Mouse (Mus musculus) testis, adult 2 months (tissue): ENCODE results near the gene Ogfod1. TPM values are rescaled to one million over a fixed set of nuclear protein-coding genes. Genes with fewer than 3 reads are reported as not detected.

ENCODE experiments used
- H3K27ac ChIP-seq: fragments of 200-500 bp; 2 replicates; pipeline ENCODE4 v1.5.1; 2012; ENCODE audit warnings: low read depth, low read length; ENCODE audit not compliant: control insufficient read depth, insufficient read depth
- H3K27me3 ChIP-seq: fragments of 200-500 bp; 2 replicates; pipeline ENCODE4 v1.6.1; 2012; ENCODE audit warnings: mild to moderate bottlenecking, low read length, moderate library complexity; ENCODE audit not compliant: control insufficient read depth, insufficient read depth
- H3K36me3 ChIP-seq: fragments of 200-500 bp; 2 replicates; pipeline ENCODE4 v1.6.1; 2012; ENCODE audit warnings: mild to moderate bottlenecking, low read length; ENCODE audit not compliant: control insufficient read depth, insufficient read depth
- H3K4me1 ChIP-seq: fragments of 200-500 bp; 2 replicates; pipeline ENCODE4 v1.6.1; 2012; ENCODE audit warnings: low read length; ENCODE audit not compliant: control insufficient read depth, insufficient read depth
- H3K4me3 ChIP-seq: fragments of 200-500 bp; 2 replicates; pipeline ENCODE4 v1.5.1; 2012; ENCODE audit warnings: low read depth, mild to moderate bottlenecking, low read length, moderate library complexity, mixed read lengths; ENCODE audit not compliant: control insufficient read depth
- CTCF ChIP-seq: fragments of 200-500 bp; IDR thresholded peaks from 2 replicates; pipeline ENCODE4 v1.5.1; 2012; ENCODE audit warnings: low read depth, mild to moderate bottlenecking, inconsistent platforms, low read length, moderate library complexity; ENCODE audit not compliant: control insufficient read depth, insufficient read depth, insufficient replicate concordance
- POLR2A ChIP-seq: fragments of 200-500 bp; IDR thresholded peaks from 2 replicates; pipeline ENCODE4 v1.6.1; 2012; ENCODE audit warnings: low read depth, mild to moderate bottlenecking, inconsistent platforms, low read length, moderate library complexity; ENCODE audit not compliant: control insufficient read depth
- polyA plus RNA-seq: library from polyadenylated mRNA; depleted of rRNA; stranded (reverse); fragments of >200 nt; gene quantifications from 2 replicates; pipeline ENCODE4 v1.2.3, GENCODE M21; 2012

Gene Ogfod1
- polyA plus RNA-seq, 1 experiment, result 8.3 TPM

GRCm38 (mm10) chr8:94037806-94038205 is 808 bp downstream of the Ogfod1 start:
- H3K4me3 ChIP-seq, result peak overlapping the region; percentile 80
- H3K27ac ChIP-seq, result peak overlapping the region; percentile 15
- no peaks in the 10 kb centered on the region for H3K36me3 ChIP-seq
- TF ChIP-seq POLR2A (no peak), CTCF (no peak)
- H3K27me3 ChIP-seq, result no peaks in the 10 kb centered on the region
- H3K4me1 ChIP-seq, result no peaks in the 10 kb centered on the region; the same call in none of the 2 replicates

DNA sequence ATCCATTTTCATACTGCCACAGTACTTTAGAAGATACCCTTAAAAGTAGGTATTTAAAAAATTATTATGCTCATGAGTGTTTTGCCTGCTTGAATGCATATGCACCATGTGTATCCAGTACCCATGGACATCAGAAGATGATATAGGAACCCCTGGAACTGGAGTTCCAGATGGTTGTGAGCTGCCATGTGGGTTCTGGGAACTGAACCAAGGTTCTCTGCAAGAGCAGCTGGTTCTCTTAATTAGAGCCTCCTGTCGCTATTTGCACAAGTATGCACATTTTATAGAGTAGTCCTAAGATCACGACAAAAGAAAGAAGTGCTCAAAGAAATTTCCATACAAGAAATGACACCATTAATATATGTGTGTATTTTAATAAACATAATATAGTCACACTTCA is 10.8 kb downstream of the Ogfod1 start:
- no peak for TF ChIP-seq CTCF
- TF ChIP-seq POLR2A, result no peak
- no peaks in the 10 kb centered on the region for H3K27me3 ChIP-seq
- H3K27ac ChIP-seq, result no peak overlapping the region
- H3K4me3 ChIP-seq, result no peak overlapping the region
- no peaks in the 10 kb centered on the region for H3K4me1 ChIP-seq
- no peaks in the 10 kb centered on the region for H3K36me3 ChIP-seq

DNA sequence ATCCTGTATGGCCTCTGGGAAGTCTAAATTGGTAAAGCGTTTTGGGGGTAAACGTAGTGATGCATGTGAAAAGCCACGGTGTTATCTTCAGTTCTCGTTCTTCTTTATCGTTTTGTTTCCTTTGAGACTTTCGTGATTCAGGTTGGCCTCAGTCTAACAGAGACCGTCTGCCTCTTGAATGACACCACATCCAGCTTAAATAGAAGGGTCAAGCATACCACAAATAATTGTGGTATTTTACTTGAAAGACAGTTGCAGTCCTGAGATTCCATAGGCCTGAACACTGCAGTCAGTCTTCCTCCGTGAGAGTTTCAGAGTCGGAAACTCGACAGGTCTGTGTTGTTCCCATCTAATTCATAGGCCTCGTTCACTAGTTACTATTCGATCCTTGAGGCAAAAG is 15.7 kb downstream of the Ogfod1 start:
- TF ChIP-seq POLR2A (no peak), CTCF (no peak)
- no peaks in the 10 kb centered on the region for H3K36me3 ChIP-seq

GRCm38 (mm10) chr8:94057157-94057854 is 20.3 kb downstream of the Ogfod1 start:
- no peaks in the 10 kb centered on the region for H3K36me3 ChIP-seq
- no peak overlapping the region for H3K4me3 ChIP-seq

More for the DNA sequence above, 15.7 kb downstream of the Ogfod1 start:
- Histone ChIP-seq H3K4me1 (no peaks in the 10 kb centered on the region), H3K4me3 (no peak overlapping the region), H3K27me3 (no peaks in the 10 kb centered on the region), H3K27ac (no peak overlapping the region)

DNA sequence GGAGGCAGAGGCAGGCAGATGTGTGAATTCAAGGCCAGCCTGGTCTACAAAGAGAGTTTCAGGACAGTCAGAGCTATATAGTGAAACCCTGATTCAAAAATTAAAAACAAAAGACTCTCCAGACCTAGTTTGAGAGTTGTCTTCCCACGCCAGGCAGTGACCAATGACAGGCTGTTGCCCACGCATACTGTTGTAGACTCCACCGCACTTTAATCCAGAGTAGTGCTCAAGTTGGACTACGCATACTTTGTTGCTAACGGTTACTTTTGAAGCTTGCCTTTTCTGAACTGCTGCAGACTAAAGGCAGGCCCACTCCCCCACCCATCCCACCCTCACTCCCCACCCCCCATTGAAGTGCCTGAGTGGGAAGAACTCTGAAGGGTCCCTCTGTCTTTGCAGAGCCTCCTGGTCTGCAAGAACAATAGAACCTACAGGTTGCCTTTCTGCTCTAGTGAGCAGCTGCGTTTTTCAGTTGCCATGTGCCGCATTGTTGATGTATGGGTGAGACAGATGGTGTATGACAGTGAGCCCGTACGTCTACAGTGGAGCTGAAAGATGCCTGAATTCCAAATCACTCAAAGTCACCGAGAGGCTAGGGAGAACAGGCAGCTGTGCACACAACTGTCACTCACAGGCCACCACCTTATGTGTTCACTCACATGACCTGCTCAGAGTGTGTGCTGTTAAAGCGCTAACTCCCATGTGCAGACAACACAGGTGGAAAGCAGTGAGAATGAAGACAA is 29.3 kb downstream of the Ogfod1 start:
- H3K4me3 ChIP-seq, result no peak overlapping the region
- H3K4me1 ChIP-seq, result no peaks in the 10 kb centered on the region
- peaks cover 1% of the 10 kb centered on the region; the same call in 1 of the 2 replicates for H3K36me3 ChIP-seq
- H3K27ac ChIP-seq, result no peak overlapping the region
- no peaks in the 10 kb centered on the region for H3K27me3 ChIP-seq
- TF ChIP-seq POLR2A (no peak), CTCF (no peak)

More at GRCm38 (mm10) chr8:94057157-94057854, 20.3 kb downstream of the Ogfod1 start:
- Histone ChIP-seq H3K4me1 (no peaks in the 10 kb centered on the region), H3K27ac (no peak overlapping the region), H3K27me3 (no peaks in the 10 kb centered on the region)
- TF ChIP-seq POLR2A, result no peak
- no peak for TF ChIP-seq CTCF

GRCm38 (mm10) chr8:94068793-94069192 is 31.8 kb downstream of the Ogfod1 start:
- H3K4me3 ChIP-seq, result no peak overlapping the region
- no peak overlapping the region for H3K27ac ChIP-seq
- H3K36me3 ChIP-seq, result peaks cover 1% of the 10 kb centered on the region; the same call in 1 of the 2 replicates
- no peaks in the 10 kb centered on the region for H3K27me3 ChIP-seq
- H3K4me1 ChIP-seq, result no peaks in the 10 kb centered on the region
- TF ChIP-seq CTCF, result no peak
- no peak for TF ChIP-seq POLR2A

- no peak overlapping the region for H3K27ac ChIP-seq
- H3K4me3 ChIP-seq, result no peak overlapping the region
- TF ChIP-seq POLR2A (no peak), CTCF (no peak)
- H3K4me1 ChIP-seq, result no peaks in the 10 kb centered on the region
- 0 out of 2 replicates have a peak, but pooled peaks cover 2% of the 10 kb centered on the region for H3K36me3 ChIP-seq
- H3K27me3 ChIP-seq, result no peaks in the 10 kb centered on the region
Observed at GRCm38 (mm10) chr8:94076461-94077192, 39.6 kb downstream of the Ogfod1 start.
